Mouse (Mus musculus) regulatory T cell (primary cell): Measurements from ENCODE around the gene Slc25a11.

ENCODE experiments used
- in situ Hi-C: fragments of 300-600 bp; cut with MboI, MseI; formaldehyde crosslinking; loops from one replicate; pipeline ENCODE4 v1.15.1; 2025; ENCODE audit warnings: high pct_unique_total_duplicates

Gene Slc25a11

DNA sequence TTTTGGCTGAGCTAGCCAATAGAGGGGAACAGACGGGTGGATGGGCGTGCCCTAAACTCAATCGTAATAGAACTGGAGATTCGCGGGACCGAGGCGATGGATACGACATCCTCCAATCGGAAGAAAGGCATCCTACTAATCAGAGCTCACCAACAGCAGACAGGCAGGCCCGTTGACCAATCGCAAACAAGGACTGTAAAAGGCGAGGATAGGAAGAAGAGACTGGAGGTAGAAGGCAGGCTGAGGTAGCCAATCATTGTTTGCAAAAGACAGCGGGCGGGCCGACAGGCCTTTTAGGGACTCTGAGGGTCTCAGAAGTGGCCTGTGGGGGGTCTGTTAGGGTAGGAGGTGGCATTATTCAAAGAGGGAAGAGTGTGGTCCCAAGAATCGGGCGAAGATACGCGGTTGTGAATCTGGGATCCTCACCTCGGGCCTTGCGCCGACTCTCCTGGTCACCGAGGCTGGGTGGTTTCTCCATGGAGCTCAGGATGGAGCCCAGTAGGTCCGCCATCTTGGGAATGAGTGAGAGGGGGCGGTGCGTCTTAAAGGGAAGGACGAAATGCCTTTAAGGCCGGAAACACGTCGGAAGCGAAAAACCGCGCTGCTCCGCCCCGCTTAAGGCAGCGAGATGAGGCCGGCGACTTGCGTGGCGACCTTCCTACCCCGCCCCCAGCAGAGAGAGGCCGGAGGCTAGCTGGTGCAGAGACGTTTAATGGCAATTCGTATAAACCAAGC is 21.7 kb upstream of the Slc25a11 start, which contains the start of gene Spag7:
TSS of gene Spag7 (minus strand) at position 646 of the 735 bp plus-strand sequence.
- in situ Hi-C loops = loop anchor here (25.0 kb wide), 1 partner anchor 1257 kb away; the partner anchor contains the start of gene Kdm6b

DNA sequence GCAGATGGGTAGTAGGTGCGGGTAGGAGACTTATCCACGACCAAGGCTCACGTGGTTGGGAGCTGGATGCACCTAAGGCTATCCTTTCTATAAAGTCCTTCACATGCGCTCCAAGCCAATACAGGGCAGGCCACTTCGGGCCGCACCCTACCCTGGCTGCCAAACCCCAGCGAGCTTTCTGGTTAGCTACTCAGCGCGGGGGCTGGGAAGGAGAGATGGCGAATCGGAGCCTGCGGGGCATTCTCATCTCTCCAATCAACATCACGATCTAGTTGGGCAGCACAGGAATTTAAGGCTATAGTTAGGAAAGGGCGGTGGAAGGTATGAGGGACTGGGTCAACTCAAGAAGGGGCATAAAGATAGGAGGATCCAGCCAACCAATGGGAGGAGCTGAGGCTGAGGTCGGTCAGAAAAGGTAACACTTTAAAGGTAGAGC is 21.1 kb upstream of the Slc25a11 start:
- in situ Hi-C loops = loop anchor here (25.0 kb wide), 1 partner anchor 1256 kb away; the partner anchor contains the start of gene Kdm6b

DNA sequence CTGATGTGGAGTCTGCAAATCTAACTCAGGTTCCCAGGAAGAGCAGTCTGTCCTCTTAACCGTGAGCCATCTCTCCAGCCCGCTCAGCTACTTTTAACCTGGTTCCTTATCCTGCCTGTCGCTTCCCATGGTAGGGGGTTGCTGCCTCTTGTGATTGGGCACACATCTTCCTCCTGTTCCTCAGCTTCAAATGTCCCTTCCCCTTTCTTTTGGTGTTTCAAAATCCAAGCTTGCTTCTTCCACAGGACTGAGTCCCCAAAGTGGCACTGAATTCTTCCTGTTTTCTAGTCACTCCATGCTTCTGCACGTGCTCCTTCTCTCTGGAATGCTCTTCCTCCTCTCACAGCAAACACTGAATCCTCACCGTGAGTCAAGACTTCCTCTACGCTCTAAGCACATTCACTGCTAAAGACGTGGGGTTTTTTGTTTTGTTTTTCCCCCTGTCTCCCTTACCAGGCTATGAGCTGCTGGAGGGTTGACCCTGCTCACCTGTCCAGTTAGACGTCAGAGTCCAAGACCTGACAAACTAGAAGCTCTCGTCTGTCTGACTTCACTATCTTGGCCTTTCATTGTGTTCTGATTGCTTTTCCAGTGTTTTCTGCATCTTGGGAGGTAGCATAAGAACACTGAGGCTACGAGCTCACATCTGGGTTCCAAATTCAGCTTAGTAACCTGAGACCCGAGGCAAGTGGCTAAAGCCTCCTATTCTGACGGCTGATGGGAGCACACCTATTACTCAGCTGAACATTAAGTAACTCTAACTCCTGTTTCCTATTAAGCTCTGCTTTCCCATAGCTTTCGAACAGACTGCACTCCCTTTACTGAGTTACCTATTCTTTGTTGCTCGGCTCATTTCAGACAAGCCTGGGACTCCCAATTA is 20.2 kb upstream of the Slc25a11 start:
- in situ Hi-C loops = loop anchor here (25.0 kb wide), 1 partner anchor 1255 kb away; the partner anchor contains the start of gene Kdm6b

DNA sequence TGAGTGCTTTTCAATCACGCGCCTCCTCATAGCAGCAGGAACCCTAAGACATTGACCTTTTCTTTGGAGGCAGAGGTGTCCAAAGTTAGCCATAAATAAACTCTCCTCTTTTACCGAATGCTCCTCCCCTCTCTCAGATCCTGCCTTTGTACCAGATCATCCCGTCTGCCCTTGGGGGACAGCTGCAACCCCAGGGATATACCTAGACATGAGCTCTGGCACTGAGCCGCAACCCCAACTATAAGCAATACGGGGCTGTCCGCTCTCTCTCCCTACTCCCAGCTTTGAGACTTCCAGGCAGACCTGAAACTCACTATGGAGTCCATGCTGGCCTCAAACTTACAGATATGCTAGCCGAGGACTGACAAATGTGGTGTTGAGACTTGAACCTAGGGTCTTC is 19.4 kb upstream of the Slc25a11 start:
- in situ Hi-C loops = loop anchor here (25.0 kb wide), 1 partner anchor 1254 kb away; the partner anchor contains the start of gene Kdm6b

DNA sequence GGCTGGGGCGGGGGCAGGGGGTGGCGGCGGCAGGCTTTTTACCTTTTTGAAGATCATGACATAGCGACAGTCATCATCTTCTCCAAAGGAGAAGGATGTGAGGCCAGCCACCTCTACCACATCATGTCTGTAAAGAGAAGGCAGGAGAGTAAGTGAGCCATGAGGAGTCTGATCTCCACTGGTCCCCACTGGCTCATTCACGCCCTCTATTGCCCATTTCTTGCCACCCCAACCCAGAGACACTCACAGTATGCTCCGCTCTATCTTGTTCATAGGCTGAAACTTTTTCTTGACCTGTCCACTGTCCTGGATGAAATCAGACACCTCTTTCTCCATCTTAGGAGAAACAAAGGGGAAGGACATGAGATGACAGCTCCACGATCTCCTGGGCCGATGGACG is 17.5 kb upstream of the Slc25a11 start:
- in situ Hi-C loops = loop anchor here (25.0 kb wide), 1 partner anchor 1252 kb away; the partner anchor contains the start of gene Kdm6b

DNA sequence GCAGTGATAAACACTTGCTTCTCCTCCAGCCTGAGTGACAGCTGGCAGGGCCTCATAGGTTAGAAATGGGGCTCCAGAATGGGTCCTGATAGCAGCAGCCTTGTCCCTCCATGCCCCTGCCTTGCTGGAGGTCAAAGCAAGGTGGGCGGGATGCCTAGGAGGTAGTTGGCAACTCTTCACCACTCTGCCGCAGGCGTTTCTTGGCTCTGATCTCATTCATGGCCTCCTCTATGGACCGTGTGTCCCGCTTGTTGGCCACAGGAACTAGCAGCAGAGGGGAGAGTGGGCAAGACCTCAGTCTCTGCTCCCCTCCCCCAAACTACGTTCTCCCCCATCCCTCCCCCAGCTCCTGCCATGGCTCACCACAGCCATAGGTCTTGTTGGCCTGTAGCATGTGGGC is 16.7 kb upstream of the Slc25a11 start:
- in situ Hi-C loops = loop anchor here (25.0 kb wide), 1 partner anchor 1252 kb away; the partner anchor contains the start of gene Kdm6b

DNA sequence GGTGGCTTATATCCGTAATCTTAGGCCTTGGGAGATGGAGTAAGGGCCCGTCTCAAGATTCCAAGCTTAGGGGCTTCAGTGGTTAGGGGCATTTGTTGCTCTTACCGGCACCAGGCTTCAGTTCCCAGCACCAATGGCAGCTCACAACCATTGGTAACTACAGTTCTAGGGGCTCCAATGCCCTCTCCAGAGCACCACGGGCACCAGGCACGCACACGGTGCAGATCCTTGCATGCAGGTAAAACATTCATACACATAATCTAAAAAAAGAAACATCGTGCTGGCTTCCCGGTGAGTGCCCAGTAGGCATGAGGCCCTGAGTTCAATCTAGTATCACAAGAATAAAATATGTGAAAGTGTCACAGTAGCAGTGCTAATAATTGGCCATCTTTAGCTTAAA is 15.8 kb upstream of the Slc25a11 start:
- in situ Hi-C loops = loop anchor here (25.0 kb wide), 1 partner anchor 1251 kb away; the partner anchor contains the start of gene Kdm6b

DNA sequence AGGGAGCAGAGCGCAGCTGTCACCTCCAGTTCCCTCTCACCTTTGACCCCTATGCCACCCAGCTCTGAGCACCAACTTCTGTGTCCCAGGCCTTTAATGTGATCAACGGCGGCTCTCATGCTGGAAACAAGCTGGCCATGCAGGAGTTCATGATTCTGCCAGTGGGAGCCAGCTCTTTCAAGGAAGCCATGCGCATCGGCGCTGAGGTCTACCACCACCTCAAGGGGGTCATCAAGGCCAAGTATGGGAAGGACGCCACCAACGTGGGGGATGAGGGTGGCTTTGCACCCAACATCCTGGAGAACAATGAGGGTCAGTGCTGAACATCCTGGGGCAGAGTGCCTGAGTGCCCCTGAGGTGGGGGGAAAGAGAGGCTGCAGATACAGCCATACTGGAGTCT is 13.3 kb upstream of the Slc25a11 start:
- in situ Hi-C loops = loop anchor here (25.0 kb wide), 1 partner anchor 1248 kb away; the partner anchor contains the start of gene Kdm6b

DNA sequence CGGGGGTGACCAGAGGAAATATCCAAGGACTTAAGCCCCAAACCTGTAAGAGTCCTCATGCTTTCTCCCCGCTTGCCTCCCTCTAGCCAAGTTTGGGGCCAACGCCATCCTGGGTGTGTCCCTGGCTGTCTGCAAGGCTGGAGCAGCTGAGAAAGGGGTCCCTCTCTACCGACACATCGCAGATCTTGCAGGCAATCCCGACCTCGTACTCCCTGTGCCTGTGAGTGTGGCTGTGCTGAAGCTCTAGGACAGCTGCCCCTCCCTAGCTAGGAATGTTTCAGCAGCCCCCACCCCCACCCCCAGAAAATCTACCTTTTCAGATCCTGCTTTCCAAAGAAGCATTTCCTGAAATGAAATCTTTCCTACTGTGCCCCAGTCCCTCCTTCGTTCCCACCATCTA is 11.7 kb upstream of the Slc25a11 start:
- in situ Hi-C loops = loop anchor here (25.0 kb wide), 1 partner anchor 1247 kb away; the partner anchor contains the start of gene Kdm6b

DNA sequence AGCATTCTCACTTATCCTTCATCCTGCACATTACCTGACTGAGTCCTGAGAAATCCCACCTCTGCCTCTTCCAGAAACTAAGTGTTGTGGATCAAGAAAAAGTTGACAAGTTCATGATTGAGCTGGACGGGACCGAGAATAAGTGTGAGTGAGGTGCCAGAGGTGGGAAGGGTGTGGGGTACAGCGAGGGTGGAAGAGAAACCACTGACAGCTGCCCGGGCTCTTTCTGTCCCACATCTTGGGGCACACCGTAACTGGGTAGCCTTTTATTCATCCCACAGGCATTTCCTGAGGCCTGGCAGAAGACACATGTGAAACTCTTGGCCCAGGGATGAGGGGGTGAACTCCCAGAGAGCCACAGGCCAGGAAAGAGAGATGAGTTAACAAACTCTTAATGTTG is 11.2 kb upstream of the Slc25a11 start:
- in situ Hi-C loops = loop anchor here (25.0 kb wide), 1 partner anchor 1246 kb away; the partner anchor contains the start of gene Kdm6b

DNA sequence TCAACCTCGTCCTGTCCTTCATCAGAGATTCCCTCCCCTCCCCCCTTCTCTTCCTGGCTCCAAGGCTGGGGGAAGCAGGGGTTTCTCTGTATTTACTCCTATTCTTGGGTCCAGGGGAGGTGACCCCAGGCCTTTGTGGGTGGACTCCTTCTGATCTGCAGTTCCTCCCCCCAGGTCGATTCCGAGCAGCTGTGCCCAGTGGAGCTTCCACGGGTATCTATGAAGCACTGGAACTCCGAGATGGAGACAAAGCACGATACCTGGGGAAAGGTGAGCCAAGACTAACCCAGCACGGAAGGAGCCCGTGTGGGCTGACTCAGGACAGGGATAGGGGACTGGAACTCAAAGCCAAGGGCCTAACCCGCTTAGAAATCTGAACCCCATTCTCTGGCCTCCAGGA is 10.7 kb upstream of the Slc25a11 start:
- in situ Hi-C loops = loop anchor here (25.0 kb wide), 1 partner anchor 1246 kb away; the partner anchor contains the start of gene Kdm6b

DNA sequence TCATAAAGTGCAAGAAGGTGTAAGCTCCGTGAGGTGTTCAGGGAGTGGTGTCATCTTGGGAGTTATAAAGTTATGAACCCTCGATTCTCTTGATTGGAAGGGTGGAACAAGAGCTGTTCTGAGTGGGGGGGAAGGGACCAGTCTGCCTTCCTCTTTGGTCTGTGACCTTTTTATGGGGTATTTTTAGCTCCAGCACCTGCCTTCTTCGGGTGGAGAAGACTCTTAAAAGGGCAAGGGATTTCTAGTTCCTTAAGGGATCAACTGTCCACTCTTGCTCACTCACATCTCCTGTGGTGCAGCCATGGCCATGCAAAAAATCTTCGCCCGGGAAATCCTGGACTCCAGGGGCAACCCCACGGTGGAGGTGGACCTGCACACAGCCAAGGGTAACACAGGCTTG is 10.3 kb upstream of the Slc25a11 start:
- in situ Hi-C loops = loop anchor here (25.0 kb wide), 1 partner anchor 1245 kb away; the partner anchor contains the start of gene Kdm6b

DNA sequence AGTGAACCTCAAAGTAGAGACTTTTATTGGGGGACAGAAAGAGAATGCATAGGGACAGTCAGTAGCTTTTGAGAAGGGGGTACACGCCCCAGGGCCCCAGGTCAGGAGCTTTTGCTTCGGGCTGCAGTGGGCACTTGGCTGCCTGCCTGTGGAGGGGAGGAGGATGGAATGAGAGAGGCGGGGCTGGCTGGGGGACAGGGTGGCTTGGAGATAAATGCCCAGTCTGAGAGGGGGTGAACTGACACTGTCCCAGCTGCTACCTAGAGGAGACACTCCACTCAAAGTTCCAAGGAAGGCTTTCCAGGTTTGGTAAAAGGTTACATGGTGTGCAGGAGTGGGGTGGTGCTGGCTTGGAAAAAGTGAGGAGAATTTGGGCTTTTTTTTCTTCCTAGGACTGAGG is 9.7 kb upstream of the Slc25a11 start, which contains the start of gene Eno3:
TSS of gene Eno3 (plus strand) at position 239 of the 400 bp plus-strand sequence.
- in situ Hi-C loops = loop anchor here (25.0 kb wide), 1 partner anchor 1245 kb away; the partner anchor contains the start of gene Kdm6b

DNA sequence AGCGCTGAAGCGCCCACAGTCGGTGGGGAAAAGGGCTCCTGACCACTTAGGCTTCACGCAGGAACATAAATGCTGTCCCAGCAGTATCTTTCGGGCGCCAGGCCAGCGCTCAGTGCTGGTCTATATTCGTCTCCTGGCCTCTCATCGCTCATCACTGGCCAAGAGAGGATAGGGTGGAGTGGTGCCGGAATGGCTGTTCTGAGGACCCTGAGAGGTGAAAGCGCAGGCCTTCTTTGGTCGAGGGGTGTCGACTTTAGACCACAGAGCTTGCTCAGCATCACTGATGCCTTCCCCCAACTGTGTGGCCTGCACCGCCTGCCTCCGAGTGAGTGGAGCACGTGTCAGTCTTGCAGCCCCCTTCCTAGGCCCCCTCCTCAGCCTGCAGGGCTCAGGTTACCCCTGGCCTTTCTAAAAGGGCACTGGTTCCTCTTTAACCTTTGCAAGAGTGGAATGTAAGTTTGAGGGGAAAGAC is 9.2 kb upstream of the Slc25a11 start:
- in situ Hi-C loops = loop anchor here (25.0 kb wide), 1 partner anchor 1244 kb away; the partner anchor contains the start of gene Kdm6b

DNA sequence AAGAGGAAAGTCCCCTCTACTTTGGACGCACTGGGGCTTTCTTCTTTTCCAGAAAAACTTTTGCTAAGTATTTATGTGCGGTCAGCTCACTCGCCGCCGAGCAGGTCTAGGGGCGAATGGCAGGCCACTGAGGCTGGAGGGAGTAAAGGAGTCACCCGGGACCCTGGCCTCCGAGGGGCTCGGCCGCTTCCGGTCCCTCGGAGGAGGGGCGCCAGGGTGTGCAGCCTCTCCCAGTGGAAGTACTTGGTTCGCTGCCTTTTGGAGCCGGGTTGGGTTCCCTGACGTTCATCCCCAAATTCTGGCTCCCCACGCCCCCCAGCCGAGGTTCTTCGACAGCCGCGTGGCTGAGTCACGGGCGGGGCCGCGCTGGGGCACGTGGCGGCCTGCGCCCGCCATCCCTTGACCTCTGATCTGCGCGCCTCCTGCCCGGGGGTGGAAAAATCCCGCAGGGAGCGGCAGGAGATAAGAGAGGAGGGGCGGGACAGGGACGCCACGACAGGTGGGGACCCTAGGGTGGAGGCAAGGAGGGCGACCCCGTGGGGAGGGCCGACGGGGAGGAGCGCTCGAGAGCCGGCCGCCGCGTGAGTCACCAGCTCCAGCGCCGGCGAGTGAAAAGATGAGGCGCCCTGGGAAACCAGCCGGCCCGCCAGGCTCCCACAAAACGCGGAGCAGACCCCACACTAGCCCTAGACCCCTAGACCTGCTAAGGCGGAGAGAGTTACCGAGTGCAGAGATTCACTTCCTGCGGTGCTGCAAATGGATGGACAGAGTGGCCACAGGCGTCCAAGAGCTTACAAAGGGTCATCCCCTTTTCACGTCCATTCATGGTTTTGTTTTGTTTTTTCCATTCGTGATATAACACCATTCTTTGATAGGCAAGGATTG is 8.5 kb upstream of the Slc25a11 start:
- in situ Hi-C loops = loop anchor here (25.0 kb wide), 1 partner anchor 1244 kb away; the partner anchor contains the start of gene Kdm6b

DNA sequence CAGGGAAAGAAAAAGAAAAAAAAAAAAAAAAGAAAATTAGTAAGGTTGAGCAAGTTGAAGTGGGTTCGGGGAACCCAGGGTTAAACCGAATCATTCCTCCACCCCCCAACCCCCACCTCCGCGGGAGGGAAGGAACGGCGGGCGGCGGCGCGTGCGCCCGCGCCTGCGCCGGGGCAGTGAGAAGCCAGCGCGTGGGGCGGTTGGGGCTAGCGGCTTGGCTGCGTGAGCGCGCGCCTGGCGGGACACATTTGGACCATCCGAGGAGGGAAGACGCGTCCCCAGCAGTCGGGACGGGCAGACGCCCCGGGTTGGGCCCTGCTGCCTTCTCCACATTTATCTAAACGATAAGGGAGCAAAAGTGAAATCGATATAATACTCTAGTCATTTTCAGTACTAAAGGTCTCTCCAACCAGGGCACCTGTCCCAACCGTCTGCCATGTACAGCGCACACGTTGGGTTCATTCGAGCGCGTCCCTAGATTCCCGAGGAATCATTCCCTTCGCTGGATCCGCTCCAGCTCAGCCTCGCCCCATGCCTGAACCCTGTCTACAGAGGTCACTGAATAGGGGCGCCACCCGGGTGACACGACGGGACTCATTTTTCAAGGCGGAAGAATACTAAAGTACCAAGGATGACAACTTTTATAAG is 7.8 kb upstream of the Slc25a11 start:
- in situ Hi-C loops = loop anchor here (5.0 to 25.0 kb wide), 2 partner anchors 47 to 1243 kb away; partner anchors contain the start of genes Inca1, Kdm6b and Kif1c

DNA sequence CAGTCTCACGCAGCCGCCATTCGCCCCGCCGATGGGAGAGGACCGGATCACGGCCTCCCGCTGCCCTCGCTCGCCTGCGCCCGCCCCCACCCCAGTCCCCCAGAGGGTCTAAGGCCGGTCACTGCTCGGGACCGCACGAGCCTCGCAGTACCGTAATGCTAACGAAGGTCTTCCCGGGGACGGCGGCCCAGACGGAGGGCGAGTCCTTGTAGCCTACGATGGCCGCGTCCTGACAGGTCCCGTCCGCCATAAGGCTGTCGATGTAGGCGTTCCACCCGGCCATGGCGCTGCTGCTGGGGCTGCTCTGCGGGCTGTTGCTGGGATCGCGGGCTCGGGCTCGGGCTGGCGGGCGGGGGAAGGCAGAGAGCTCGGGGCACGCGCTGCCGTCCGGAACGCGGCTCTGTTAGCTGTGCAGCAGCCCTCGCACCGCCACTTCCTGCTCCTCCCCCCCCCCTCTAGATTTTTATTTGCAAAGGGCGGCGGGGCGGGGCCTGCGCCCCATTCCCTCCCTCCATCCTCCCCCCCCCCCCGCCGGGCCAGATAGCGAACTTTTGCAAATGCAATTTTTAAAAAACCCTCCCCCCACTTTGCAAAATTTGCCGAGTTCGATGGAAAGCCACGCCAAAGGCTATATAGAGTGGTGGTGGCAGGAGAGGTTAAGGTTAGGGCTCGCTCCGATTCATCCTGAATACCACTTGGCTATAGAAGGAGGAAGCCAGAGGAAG is 7.1 kb upstream of the Slc25a11 start, which contains the start of gene Pfn1:
TSS of gene Pfn1 (minus strand) at position 447 of the 725 bp plus-strand sequence.
- in situ Hi-C loops = loop anchor here (5.0 to 25.0 kb wide), 2 partner anchors 48 to 1242 kb away; partner anchors contain the start of genes Inca1, Kdm6b and Kif1c
